Mouse (Mus musculus) embryo, embryonic 10.5 days (tissue): ENCODE data around the gene Yeats2.

Experiments
- DNase-seq: peaks from one replicate; pipeline ENCODE4 v3.0.0-alpha.2; 2015; ENCODE audit warnings: low spot score

Yeats2 gene

GRCm38 (mm10) chr16:20280238-20280637, 139.4 kb downstream of the Yeats2 start:
- DNase-seq: no peak
